Mouse (Mus musculus): ENCODE measurements around the gene Tsr3. TPM values are rescaled to one million over a fixed set of nuclear protein-coding genes. Genes with fewer than 3 reads are reported as not detected.

Tsr3 gene
- total RNA-seq, 2 experiments from 2014 or later = 25.5 to 26.4 TPM

GRCm38 (mm10) chr17:25235635-25236034, 4.3 kb upstream of the Tsr3 start:
- no peak for DNase-seq (ENCODE audit: low spot score in 2 of 2)

- DNase-seq (ENCODE audit: low spot score in 2 of 2) = no peak
These were observed 3.3 kb downstream of the Tsr3 start for GRCm38 (mm10) chr17:25243131-25243780.

- no peak for DNase-seq (ENCODE audit: low spot score in 2 of 2)
These were observed 4.3 kb downstream of the Tsr3 start for GRCm38 (mm10) chr17:25244239-25244638.

GRCm38 (mm10) chr17:25248033-25248750, 8.2 kb downstream of the Tsr3 start:
- no peak for DNase-seq (ENCODE audit: low spot score in 2 of 2)

GRCm38 (mm10) chr17:25250181-25250835, 10.3 kb downstream of the Tsr3 start:
- DNase-seq (ENCODE audit: low spot score in 2 of 2) = no peak

GRCm38 (mm10) chr17:25252643-25253042, 12.7 kb downstream of the Tsr3 start:
- DNase-seq (ENCODE audit: low spot score in 2 of 2) = no peak

GRCm38 (mm10) chr17:25253760-25254159, 13.8 kb downstream of the Tsr3 start:
- DNase-seq (ENCODE audit: low spot score in 2 of 2) = no peak

GRCm38 (mm10) chr17:25255110-25255509, 15.1 kb downstream of the Tsr3 start:
- no peak for DNase-seq (ENCODE audit: low spot score in 2 of 2)

- no peak for DNase-seq (ENCODE audit: low spot score in 2 of 2)
These were observed 16.3 kb downstream of the Tsr3 start, which contains the start of gene Baiap3 for GRCm38 (mm10) chr17:25256140-25256754. Baiap3 (minus strand) TSS chr17:25256364.

GRCm38 (mm10) chr17:25257804-25258261, 17.9 kb downstream of the Tsr3 start:
- DNase-seq (ENCODE audit: low spot score in 2 of 2) = no peak

GRCm38 (mm10) chr17:25264453-25264852, 24.5 kb downstream of the Tsr3 start:
- DNase-seq (ENCODE audit: low spot score in 2 of 2) = no peak

- no peak for DNase-seq (ENCODE audit: low spot score in 2 of 2)
These were observed 30.9 kb downstream of the Tsr3 start for GRCm38 (mm10) chr17:25270795-25271335.

- DNase-seq (ENCODE audit: low spot score in 2 of 2) = no peak
These were observed 32.4 kb downstream of the Tsr3 start for GRCm38 (mm10) chr17:25272326-25272725.

GRCm38 (mm10) chr17:25272951-25273705, 33.2 kb downstream of the Tsr3 start:
- peak; percentile 59 to 88 for DNase-seq (ENCODE audit: low spot score in 2 of 2)

- peak; percentile 81 to 91 for DNase-seq (ENCODE audit: low spot score in 2 of 2)
These were observed 33.9 kb downstream of the Tsr3 start for GRCm38 (mm10) chr17:25273706-25274501.

- DNase-seq (ENCODE audit: low spot score in 2 of 2) = no peak
These were observed 34.8 kb downstream of the Tsr3 start, which contains the start of gene Ube2i for GRCm38 (mm10) chr17:25274571-25275346. Ube2i (minus strand) TSS chr17:25274622.

- no peak for DNase-seq (ENCODE audit: low spot score in 2 of 2)
These were observed 35.9 kb downstream of the Tsr3 start for GRCm38 (mm10) chr17:25275833-25276232.

- peak in 1 of 2 experiments; percentile 20 for DNase-seq (ENCODE audit: low spot score in 2 of 2)
These were observed 42.2 kb downstream of the Tsr3 start for GRCm38 (mm10) chr17:25282133-25282532.

GRCm38 (mm10) chr17:25285033-25285432, 45.1 kb downstream of the Tsr3 start:
- DNase-seq (ENCODE audit: low spot score in 2 of 2) = peak; percentile 44 to 56
